Mouse (Mus musculus) liver, embryonic 14.5 days (tissue): ENCODE results near the gene Dlgap5. TPM values are rescaled to one million over a fixed set of nuclear protein-coding genes. Genes with fewer than 3 reads are reported as not detected.

Experiments used
- ATAC-seq: fragments of 200-750 bp; cut with Nextera tagmentation; 2 replicates; pipeline ENCODE4 v1.8.0; 2017; ENCODE audit warnings: moderate number of reproducible peaks, mild to moderate bottlenecking, moderate library complexity; ENCODE audit not compliant: insufficient read depth
- DNase-seq, 3 experiments: peaks; one replicate each; pipeline ENCODE4 v3.0.0-alpha.2; 2012 to 2013; ENCODE audit warnings: low read depth in 3 of 3, low spot score in 3 of 3
- H3K27ac ChIP-seq: fragments of 300-500 bp; sonication (generic); 2 replicates; pipeline ENCODE4 v1.5.1; 2014; ENCODE audit warnings: moderate library complexity, mild to moderate bottlenecking, control low read depth, inconsistent platforms
- H3K27me3 ChIP-seq: fragments of 300-500 bp; sonication (generic); 2 replicates; pipeline ENCODE4 v1.6.1; 2014; ENCODE audit warnings: mild to moderate bottlenecking, low read length, moderate library complexity; ENCODE audit not compliant: control insufficient read depth, insufficient read depth
- H3K36me3 ChIP-seq: fragments of 300-500 bp; sonication (generic); replicated peaks from 2 replicates; pipeline ENCODE4 v1.6.1; 2014; ENCODE audit warnings: low read depth; ENCODE audit not compliant: control insufficient read depth, insufficient read depth
- H3K4me1 ChIP-seq, 2 experiments: fragments of 200-500 bp in 1 of 2; fragments of 300-500 bp in 1 of 2; sonication (generic) in 1 of 2; replicated peaks; 2 replicates each; pipeline ENCODE4 v1.6.1; 2012 to 2014; ENCODE audit warnings: antibody characterized with exemption in 1 of 2, inconsistent platforms in 1 of 2, low read length in 1 of 2; ENCODE audit not compliant: control insufficient read depth in 2 of 2, insufficient read depth in 2 of 2
- H3K4me2 ChIP-seq: fragments of 300-500 bp; sonication (generic); 2 replicates; pipeline ENCODE4 v1.6.1; 2014; ENCODE audit warnings: low read depth, mild to moderate bottlenecking, control low read depth, moderate library complexity
- H3K4me3 ChIP-seq, 2 experiments: fragments of 200-500 bp in 1 of 2; fragments of 300-500 bp in 1 of 2; sonication (generic) in 1 of 2; 2 replicates each; pipeline ENCODE4 v1.5.1; 2012 to 2014; ENCODE audit warnings: low read depth in 2 of 2, low read length in 2 of 2, mild to moderate bottlenecking in 2 of 2, control low read depth in 1 of 2, inconsistent platforms in 1 of 2, moderate library complexity in 1 of 2; ENCODE audit not compliant: insufficient read depth in 1 of 2
- H3K9ac ChIP-seq: fragments of 300-500 bp; sonication (generic); replicated peaks from 2 replicates; pipeline ENCODE4 v1.6.1; 2014; ENCODE audit warnings: mild to moderate bottlenecking, control low read depth, moderate library complexity
- H3K9me3 ChIP-seq: fragments of 300-500 bp; sonication (generic); 2 replicates; pipeline ENCODE4 v1.6.1; 2016; ENCODE audit warnings: low read length, mixed read lengths; ENCODE audit not compliant: control insufficient read depth
- CTCF ChIP-seq: IDR thresholded peaks from 2 replicates; pipeline ENCODE4 v1.5.1; 2016; ENCODE audit warnings: antibody characterized with exemption, low read depth, control low read depth
- EP300 ChIP-seq: IDR thresholded peaks from 2 replicates; pipeline ENCODE4 v1.6.1; 2016; ENCODE audit warnings: antibody characterized with exemption, low read depth
- WGBS: fragments of 180-500 bp; shearing (Covaris S2); extraction: QIAGEN DNeasy Blood & Tissue Kit; methylation state at CpG from one replicate; pipeline ENCODE4 v1.1.7; 2014; ENCODE audit not compliant: insufficient replicate concordance; 5-methylcytosine and 5-hydroxymethylcytosine counted together
- polyA plus RNA-seq, 2 experiments: library from polyadenylated mRNA; depleted of rRNA in 1 of 2; stranded (reverse) in 1 of 2; unstranded in 1 of 2; fragments of >200 nt; fragmentation: Nextera tagmentation in 1 of 2; extraction: Ambion mirVana in 1 of 2; gene quantifications; 2 replicates each; pipeline versions ENCODE4 v1.2.1 to v1.2.3; 2012 to 2014

Dlgap5 gene
- 35.3 and 42.5 TPM in 2 replicates for polyA plus RNA-seq (2012; rRNA removed)
- polyA plus RNA-seq (2014; fragmentation: Nextera tagmentation; extraction: Ambion mirVana), result 46.2 and 51.4 TPM in 2 replicates

DNA sequence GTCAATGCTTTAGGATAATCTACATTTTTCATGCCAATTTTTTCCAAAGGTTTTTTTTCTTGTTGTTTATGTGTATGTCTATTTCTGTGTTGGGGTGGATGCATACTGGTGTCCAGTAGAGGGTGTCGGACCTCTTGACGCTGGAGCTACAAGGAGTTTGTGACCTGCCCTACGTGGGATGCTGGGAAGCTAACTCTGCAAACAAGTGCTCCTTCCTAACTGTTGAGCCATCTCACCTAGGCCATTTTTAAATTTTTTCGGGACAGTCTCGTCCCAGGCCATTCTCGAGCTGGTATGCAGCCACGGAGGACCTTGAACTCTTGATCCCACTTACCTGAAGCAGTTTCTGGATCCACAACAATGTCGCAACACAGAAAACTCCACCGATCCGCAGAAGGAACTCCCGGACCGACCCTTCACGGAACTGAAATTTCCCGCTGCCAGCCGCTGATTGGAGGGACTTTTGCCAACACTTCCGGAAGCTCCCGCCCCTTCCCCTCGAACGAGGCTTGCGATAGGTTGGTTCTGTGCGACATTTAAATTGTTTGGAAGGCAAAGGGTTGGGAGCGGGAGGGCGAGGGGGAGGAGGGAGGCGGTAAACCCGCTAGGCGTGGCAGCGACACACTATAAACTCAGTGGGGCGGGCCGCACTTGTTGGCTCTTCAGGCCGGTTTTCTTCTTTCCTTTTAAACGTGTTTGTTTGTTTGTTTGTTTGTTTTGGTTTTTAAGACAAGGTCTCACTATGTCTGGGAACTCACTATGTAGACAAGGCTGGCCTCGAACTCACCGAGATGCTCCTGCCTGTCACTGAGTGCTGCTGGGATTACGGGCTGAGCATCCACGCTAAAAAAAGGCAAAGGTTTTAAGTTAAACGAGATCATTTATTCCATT, at the start of gene Dlgap5:
TSS of gene Dlgap5 (minus strand) at position 633 of the 891 bp plus-strand sequence.
- TF ChIP-seq EP300 (peak; percentile 52; the same call in 1 of the 2 replicates), CTCF (no peak)
- WGBS, result 2% methylated on average over 36 of the region's 36 CpGs
- peak within 1 kb of the TSS; percentile 84 for H3K27ac ChIP-seq
- DNase-seq (peak; percentile 94 to 98 (median 95)), ATAC-seq (peak; percentile 97)
- peak within 1 kb of the TSS; percentile 93 to 98 for H3K4me3 ChIP-seq
- H3K36me3 ChIP-seq, result peaks cover 35% of the 10 kb centered on the region
- H3K27me3 ChIP-seq, result no peaks in the 10 kb centered on the region
- peak within 1 kb of the TSS; percentile 87 for H3K4me2 ChIP-seq
- peaks cover 7 to 13% of the 10 kb centered on the region in 2 experiments for H3K4me1 ChIP-seq
- H3K9me3 ChIP-seq, result no peaks in the 10 kb centered on the region
- H3K9ac ChIP-seq, result peak within 1 kb of the TSS; percentile 97

GRCm38 (mm10) chr14:47465468-47466175, 47.4 kb upstream of the Dlgap5 start:
- DNase-seq (no peak), ATAC-seq (peak; percentile 33; the same call in 1 of the 2 replicates)
- no peak overlapping the region for H3K9ac ChIP-seq
- peaks cover 0 to 8% of the 10 kb centered on the region in 2 experiments; a peak in 3 of 4 replicates for H3K4me1 ChIP-seq
- no peak overlapping the region for H3K27ac ChIP-seq
- 32% methylated on average over 7 of the region's 7 CpGs for WGBS
- H3K4me3 ChIP-seq, result no peak overlapping the region
- H3K9me3 ChIP-seq, result no peaks in the 10 kb centered on the region
- TF ChIP-seq EP300 (no peak), CTCF (no peak)
- no peak overlapping the region for H3K4me2 ChIP-seq
- no peaks in the 10 kb centered on the region; the same call in 1 of the 2 replicates for H3K27me3 ChIP-seq
- H3K36me3 ChIP-seq, result no peaks in the 10 kb centered on the region

DNA sequence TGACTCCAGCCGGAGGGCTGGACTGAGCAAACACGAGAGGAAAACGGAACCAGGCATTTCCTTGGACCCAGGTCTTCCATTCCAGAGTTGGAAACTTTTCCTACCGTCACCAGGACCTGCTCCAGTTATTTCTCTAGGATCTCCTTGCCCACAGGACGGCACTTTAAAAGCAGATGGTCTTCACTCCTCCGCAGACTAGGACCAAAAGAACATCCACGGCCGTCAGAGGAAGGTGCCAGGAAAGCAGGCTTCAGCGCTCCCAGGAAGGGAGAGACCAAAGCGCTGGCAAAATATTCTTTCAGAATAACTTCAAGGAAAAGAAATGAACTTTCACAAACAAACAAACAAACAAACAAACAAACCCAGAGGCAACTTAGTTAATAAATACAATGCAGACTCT, 46.2 kb upstream of the Dlgap5 start:
- H3K9ac ChIP-seq, result no peak overlapping the region
- H3K4me3 ChIP-seq, result no peak overlapping the region
- no peak overlapping the region for H3K4me2 ChIP-seq
- ATAC-seq (no peak), DNase-seq (no peak)
- TF ChIP-seq EP300, result no peak
- TF ChIP-seq CTCF, result no peak
- no peaks in the 10 kb centered on the region for H3K36me3 ChIP-seq
- H3K9me3 ChIP-seq, result no peaks in the 10 kb centered on the region
- WGBS, result 62% methylated on average over 10 of the region's 10 CpGs
- H3K27ac ChIP-seq, result no peak overlapping the region
- H3K4me1 ChIP-seq, result peaks cover 0 to 12% of the 10 kb centered on the region in 2 experiments; a peak in 3 of 4 replicates
- H3K27me3 ChIP-seq, result no peaks in the 10 kb centered on the region; the same call in 1 of the 2 replicates

DNA sequence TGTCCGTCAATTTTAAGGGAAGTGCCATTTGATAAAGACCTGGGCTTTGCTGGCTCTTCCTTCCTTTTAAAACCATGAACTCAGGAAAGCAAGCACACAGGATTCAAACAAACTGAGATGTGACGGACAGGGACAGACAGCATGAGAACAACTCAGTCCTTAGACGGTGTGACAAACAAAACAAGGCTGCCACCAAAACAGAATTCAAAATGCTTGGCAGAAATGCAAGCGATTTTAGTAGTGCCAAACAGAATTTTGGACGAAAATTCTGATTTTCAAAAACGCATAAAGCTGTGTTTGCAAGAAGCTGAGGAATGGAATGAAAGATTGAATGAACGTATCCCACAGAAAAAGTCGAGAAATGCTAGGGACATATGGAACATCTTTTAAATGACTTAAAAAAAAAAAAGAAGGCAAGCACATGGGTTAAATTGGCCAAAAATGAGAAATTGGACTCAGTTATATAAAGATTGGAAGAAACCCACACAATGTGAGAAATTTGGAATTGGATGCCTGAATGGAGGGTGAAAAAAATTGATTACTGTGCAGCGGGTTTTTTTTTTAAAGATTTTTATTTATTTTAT, 44.8 kb upstream of the Dlgap5 start:
- Histone ChIP-seq H3K27me3 (no peaks in the 10 kb centered on the region; the same call in 1 of the 2 replicates), H3K4me3 (no peak overlapping the region), H3K4me2 (no peak overlapping the region), H3K9me3 (no peaks in the 10 kb centered on the region), H3K4me1 (peaks cover 0 to 12% of the 10 kb centered on the region in 2 experiments; a peak in 3 of 4 replicates), H3K36me3 (no peaks in the 10 kb centered on the region), H3K9ac (no peak overlapping the region), H3K27ac (no peak overlapping the region)
- TF ChIP-seq EP300, result no peak
- TF ChIP-seq CTCF, result no peak
- DNase-seq, result no peak
- WGBS, result 50% methylated on average over 9 of the region's 9 CpGs
- no peak for ATAC-seq
